ENCODE assay signal across 10 mouse cellular contexts in the genomic region with DNA sequence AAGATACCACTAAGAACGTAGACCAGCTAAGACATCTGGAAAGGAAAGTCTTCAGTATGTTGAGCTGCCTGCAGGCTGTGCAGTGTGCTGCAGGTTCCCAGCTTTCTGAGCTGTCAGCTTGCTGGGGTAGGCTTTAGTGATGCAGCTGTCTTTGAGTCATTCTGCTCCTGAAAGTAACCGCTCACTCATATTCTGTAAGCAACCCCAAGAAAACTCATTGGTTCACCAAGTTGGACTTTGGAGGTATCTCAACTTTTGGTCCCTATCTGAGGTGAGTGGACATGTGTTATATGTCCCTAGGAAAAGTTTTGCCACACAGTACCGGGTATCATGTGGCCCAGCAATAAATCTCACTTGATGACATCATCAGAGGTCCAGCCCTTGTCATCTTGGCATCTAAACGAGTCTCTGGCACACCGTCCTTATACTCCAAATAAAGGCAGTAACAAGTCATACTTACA. TPM values are rescaled to one million over a fixed set of nuclear protein-coding genes. Genes with fewer than 3 reads are reported as not detected.
DNase-seq lines count a peak whose midpoint lies in the region; ATAC-seq and TF ChIP-seq lines count a peak whose summit lies in the region.
"Had no signal": no experiment of that assay in that cellular context is flagged by ENCODE, and none has a peak within 500 bp of the region (broad histone marks: within the 10 kb centered on the region; RNA-seq: fewer than 3 reads in every experiment).

No protein-coding gene starts in this region.

- 41% methylated on average over 5 of the region's 5 CpGs for WGBS in heart, postnatal 0 days
- 52% methylated on average over 5 of the region's 5 CpGs for WGBS in heart, adult 2 months
- WGBS in forebrain, embryonic 13.5 days = 89% methylated on average over 5 of the region's 5 CpGs

- 0 out of 2 replicates have a peak, but pooled peaks have one; percentile 25 for ATAC-seq in heart, postnatal 0 days (ENCODE audit: insufficient read depth, low read depth)
- ATAC-seq in forebrain, embryonic 13.5 days = no peak

- no peak overlapping the region for H3K4me2 ChIP-seq in heart, postnatal 0 days (ENCODE audit: low read depth, low read length)
- no peak overlapping the region for H3K4me2 ChIP-seq in forebrain, embryonic 13.5 days
- H3K4me2 ChIP-seq: hindbrain, embryonic 15.5 days; midbrain, embryonic 11.5 days; neural tube, embryonic 12.5 days had no signal

- no peak overlapping the region for H3K4me3 ChIP-seq in heart, postnatal 0 days (ENCODE audit: low read depth, low read length)
- H3K4me3 ChIP-seq in heart, adult 2 months = no peak overlapping the region
- H3K4me3 ChIP-seq in forebrain, embryonic 13.5 days = no peak overlapping the region
- H3K4me3 ChIP-seq: hindbrain, embryonic 15.5 days; neural tube, embryonic 12.5 days had no signal

- intact Hi-C loops in heart, adult 2 months (cut with DNase I) = no loop called here

- peak overlapping the region; percentile 2 for H3K27ac ChIP-seq in heart, postnatal 0 days (ENCODE audit: low read depth)
- no peak overlapping the region for H3K27ac ChIP-seq in heart, adult 2 months
- H3K27ac ChIP-seq in forebrain, embryonic 13.5 days = no peak overlapping the region
- H3K27ac ChIP-seq: hindbrain, embryonic 15.5 days; neural tube, embryonic 12.5 days had no signal

- H3K79me2 ChIP-seq in heart, adult 2 months (replicated peaks; ENCODE audit: control insufficient read depth, insufficient read depth, low read length) = peaks cover 4% of the 10 kb centered on the region

- H3K27me3 ChIP-seq in heart, postnatal 0 days (ENCODE audit: control insufficient read depth, insufficient read depth, low read length) = no peaks in the 10 kb centered on the region
- no peaks in the 10 kb centered on the region for H3K27me3 ChIP-seq in heart, adult 2 months (ENCODE audit: control insufficient read depth, insufficient read depth, low read length)
- no peaks in the 10 kb centered on the region for H3K27me3 ChIP-seq in forebrain, embryonic 13.5 days
- H3K27me3 ChIP-seq: hindbrain, embryonic 15.5 days; neural tube, embryonic 12.5 days had no signal

- no peak for TF ChIP-seq POLR2A in heart, adult 2 months (IDR thresholded peaks at IDR 0.05; ENCODE audit: insufficient read depth, low read depth, low read length)

- no peaks in the 10 kb centered on the region for H3K9me3 ChIP-seq in heart, postnatal 0 days (replicated peaks; ENCODE audit: control insufficient read depth, low read length)
- no peaks in the 10 kb centered on the region for H3K9me3 ChIP-seq in forebrain, embryonic 13.5 days (replicated peaks)
- H3K9me3 ChIP-seq: hindbrain, embryonic 15.5 days; neural tube, embryonic 12.5 days had no signal

- DNase-seq in heart, postnatal 0 days (ENCODE audit: low spot score) = no peak
- DNase-seq in heart, adult 2 months = no peak
- peak; percentile 20 to 22 for DNase-seq in urinary bladder, postnatal 36 days (ENCODE audit: low spot score in 2 of 2)
- DNase-seq in urinary bladder, postnatal 25 days (ENCODE audit: low spot score) = no peak
- DNase-seq in induced T-regulatory cell, adult 2 months (ENCODE audit: low read depth) = peak; percentile 75
- DNase-seq in cerebellum, adult 9-10 months = no peak

- no peak overlapping the region for H3K9ac ChIP-seq in heart, postnatal 0 days (replicated peaks; ENCODE audit: low read depth, low read length)
- H3K9ac ChIP-seq in heart, adult 2 months (ENCODE audit: low read depth, low read length) = no peak overlapping the region
- no peak overlapping the region for H3K9ac ChIP-seq in forebrain, embryonic 13.5 days
- H3K9ac ChIP-seq: hindbrain, embryonic 15.5 days; neural tube, embryonic 12.5 days had no signal

- H3K36me3 ChIP-seq in heart, postnatal 0 days (replicated peaks; ENCODE audit: control insufficient read depth, insufficient read depth, low read length) = no peaks in the 10 kb centered on the region
- peaks cover 25% of the 10 kb centered on the region for H3K36me3 ChIP-seq in heart, adult 2 months (ENCODE audit: control insufficient read depth, insufficient read depth, low read length)
- no peaks in the 10 kb centered on the region for H3K36me3 ChIP-seq in forebrain, embryonic 13.5 days (ENCODE audit: poor library complexity, severe bottlenecking)
- H3K36me3 ChIP-seq: hindbrain, embryonic 15.5 days; neural tube, embryonic 12.5 days had no signal

- no peak for TF ChIP-seq EP300 in heart, postnatal 0 days (IDR thresholded peaks at IDR 0.05; ENCODE audit: low read depth)
- TF ChIP-seq EP300 in heart, adult 2 months (IDR thresholded peaks at IDR 0.05; ENCODE audit: insufficient read depth, low read depth, low read length) = no peak

- H3K4me1 ChIP-seq in heart, postnatal 0 days (ENCODE audit: control insufficient read depth, insufficient read depth) = peaks cover 45% of the 10 kb centered on the region
- H3K4me1 ChIP-seq in heart, adult 2 months (ENCODE audit: control insufficient read depth, insufficient read depth, low read length) = peaks cover 22% of the 10 kb centered on the region
- peaks cover 30% of the 10 kb centered on the region for H3K4me1 ChIP-seq in forebrain, embryonic 13.5 days

- no peak for TF ChIP-seq CTCF in heart, postnatal 0 days (IDR thresholded peaks at IDR 0.05; ENCODE audit: low read depth)
- TF ChIP-seq CTCF in heart, adult 2 months (IDR thresholded peaks at IDR 0.05) = no peak

RNA-seq across cellular contexts. Expression of a gene that starts 20.3 kb away (rescaled TPM):
- total RNA-seq in heart, postnatal 0 days (2014; rRNA removed; ENCODE audit: low replicate concordance) = 19.2 and 20.4 TPM in 2 replicates
- polyA plus RNA-seq in heart, postnatal 0 days (2015; fragmentation: Nextera tagmentation; extraction: Ambion mirVana) = 6.7 and 7.7 TPM in 2 replicates
- total RNA-seq in heart, adult 2 months (2021) = 10 to 100 TPM; 43.5 to 48.5 TPM
- polyA plus RNA-seq in heart, adult 2 months (2012; rRNA removed) = 6.5 and 13.4 TPM in 2 replicates
- polyA plus RNA-seq in forebrain, embryonic 13.5 days (2015; fragmentation: Nextera tagmentation; extraction: Ambion mirVana) = 16.2 and 17.1 TPM in 2 replicates

RNA-seq across cellular contexts. Expression of a gene that starts 52.0 kb away (rescaled TPM):
- 3.5 and 3.6 TPM in 2 replicates for total RNA-seq in heart, postnatal 0 days (2014; rRNA removed; ENCODE audit: low replicate concordance)
- polyA plus RNA-seq in heart, postnatal 0 days (2015; fragmentation: Nextera tagmentation; extraction: Ambion mirVana) = 1.7 and 1.9 TPM in 2 replicates
- 1 to 10 TPM; 5.9 to 6.1 TPM for total RNA-seq in heart, adult 2 months (2021)
- 4.4 and 7.3 TPM in 2 replicates for polyA plus RNA-seq in heart, adult 2 months (2012; rRNA removed)
- 7.6 and 8.5 TPM in 2 replicates for polyA plus RNA-seq in forebrain, embryonic 13.5 days (2015; fragmentation: Nextera tagmentation; extraction: Ambion mirVana)

Comparison
In these comparisons a context has a peak if more than half of its experiments do, and no peak if none do; other contexts are left out.
1. DNase-seq: peak in urinary bladder, postnatal 36 days (2 of 2) and induced T-regulatory cell, adult 2 months (single experiment); none in heart, postnatal 0 days (single experiment), heart, adult 2 months (0 of 2), urinary bladder, postnatal 25 days (single experiment) and cerebellum, adult 9-10 months (single experiment).